Mouse (Mus musculus) gastrocnemius, postnatal 36 days (tissue): Measurements from ENCODE around the gene Rps6ka1. TPM values are rescaled to one million over a fixed set of nuclear protein-coding genes. Genes with fewer than 3 reads are reported as not detected.
"Not testable (repeated sequence)": the region's sequence is repeated elsewhere in the genome, so short reads cannot be mapped to it uniquely, and the experiment has no call there.

Source experiments
- DNase-seq, 2 experiments: peaks; one replicate each; pipeline ENCODE4 v3.0.0; 2022
- intact Hi-C: fragments of 180-260 bp; cut with DNase I; formaldehyde crosslinking; loops from one replicate; pipeline ENCODE4 v1.15.1; 2025
- total RNA-seq, 2 experiments: library from RNA; stranded (reverse); gene quantifications; 2 replicates each; pipeline ENCODE4 v1.2.3; 2021

Gene Rps6ka1
- total RNA-seq, 2 experiments from 2014 or later, result 4.9 to 6.1 TPM

- intact Hi-C loops, result no loop called here
- DNase-seq, result no peak
These were observed 15.3 kb downstream of the Rps6ka1 start for GRCm38 (mm10) chr4:133872222-133872811.

- intact Hi-C loops, result loop anchor here (1.0 kb wide), 1 partner anchor 14 kb away; no protein-coding TSS in a partner anchor
- no peak for DNase-seq
These were observed 22.4 kb downstream of the Rps6ka1 start for GRCm38 (mm10) chr4:133865231-133865630.

- DNase-seq, result no peak
- intact Hi-C loops, result no loop called here
These were observed 23.1 kb downstream of the Rps6ka1 start for GRCm38 (mm10) chr4:133864380-133864981.

GRCm38 (mm10) chr4:133863795-133864379 lies 23.7 kb downstream of the Rps6ka1 start:
- DNase-seq, result no peak
- intact Hi-C loops, result no loop called here

GRCm38 (mm10) chr4:133857527-133857926 lies 30.1 kb downstream of the Rps6ka1 start:
- intact Hi-C loops, result no loop called here
- DNase-seq, result no peak

- intact Hi-C loops, result no loop called here
- no peak for DNase-seq
These were observed 33.0 kb downstream of the Rps6ka1 start for GRCm38 (mm10) chr4:133854621-133855020.

- no peak for DNase-seq
- intact Hi-C loops, result no loop called here
These were observed 34.0 kb downstream of the Rps6ka1 start for GRCm38 (mm10) chr4:133853630-133854029.

- DNase-seq, result no peak
- intact Hi-C loops, result no loop called here
These were observed 41.0 kb downstream of the Rps6ka1 start for GRCm38 (mm10) chr4:133846625-133847024.

GRCm38 (mm10) chr4:133845060-133845459 lies 42.5 kb downstream of the Rps6ka1 start:
- no peak for DNase-seq
- intact Hi-C loops, result no loop called here

GRCm38 (mm10) chr4:133844209-133844841 lies 43.3 kb downstream of the Rps6ka1 start:
- intact Hi-C loops, result no loop called here

GRCm38 (mm10) chr4:133842992-133843737 lies 44.4 kb downstream of the Rps6ka1 start:
- intact Hi-C loops, result no loop called here
- DNase-seq, result no peak

More at GRCm38 (mm10) chr4:133844209-133844841, 43.3 kb downstream of the Rps6ka1 start:
- DNase-seq, result no peak

- intact Hi-C loops, DNase-seq: not testable (repeated sequence)
These were observed 45.7 kb downstream of the Rps6ka1 start for GRCm38 (mm10) chr4:133841756-133842483.

- intact Hi-C loops, result no loop called here
- DNase-seq, result no peak
These were observed 46.6 kb downstream of the Rps6ka1 start for GRCm38 (mm10) chr4:133841035-133841434.

- no peak for DNase-seq
- intact Hi-C loops, result no loop called here
These were observed 47.1 kb downstream of the Rps6ka1 start for GRCm38 (mm10) chr4:133840501-133840900.

GRCm38 (mm10) chr4:133839385-133839826 lies 48.2 kb downstream of the Rps6ka1 start:
- intact Hi-C loops, result no loop called here
- DNase-seq, result no peak

- intact Hi-C loops, result loop anchor here (2.0 kb wide), 1 partner anchor 74 kb away; no protein-coding TSS in a partner anchor
- no peak for DNase-seq
These were observed 51.0 kb downstream of the Rps6ka1 start for GRCm38 (mm10) chr4:133836575-133836974.

- intact Hi-C loops, result no loop called here
- DNase-seq, result no peak
These were observed 52.4 kb downstream of the Rps6ka1 start for GRCm38 (mm10) chr4:133835211-133835610.

- intact Hi-C loops, result no loop called here
- DNase-seq, result no peak
These were observed 54.4 kb downstream of the Rps6ka1 start for GRCm38 (mm10) chr4:133832945-133833874.

- no peak for DNase-seq
- intact Hi-C loops, result no loop called here
These were observed 57.1 kb downstream of the Rps6ka1 start for GRCm38 (mm10) chr4:133830453-133830852.
